Mouse (Mus musculus) kidney, adult 8-10 months (tissue): ENCODE measurements around the gene AA986860.

Source experiments
- DNase-seq, 2 experiments: peaks; one replicate each; pipeline ENCODE4 v3.0.0; 2022

Gene AA986860

DNA sequence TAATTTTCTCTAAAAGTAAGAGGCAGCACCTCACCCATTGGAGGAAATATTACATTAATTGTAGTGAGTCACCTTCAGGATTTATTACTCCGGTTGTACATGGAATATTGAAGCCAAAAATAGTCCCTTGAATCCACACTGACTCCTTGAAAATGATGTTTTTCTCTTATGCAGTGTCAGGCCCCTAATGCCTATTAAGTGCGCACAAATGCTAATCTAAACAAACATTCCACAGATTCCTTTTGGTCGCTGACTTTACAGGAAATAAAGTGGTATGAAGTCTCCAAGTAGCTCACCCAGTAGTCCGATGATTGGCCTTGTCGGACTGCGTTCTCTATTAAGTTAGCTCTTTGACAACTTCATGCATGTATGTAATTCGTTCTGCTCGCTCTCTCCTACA lies 3.1 kb downstream of the AA986860 start:
- peak in 1 of 2 experiments; percentile 35 for DNase-seq

DNA sequence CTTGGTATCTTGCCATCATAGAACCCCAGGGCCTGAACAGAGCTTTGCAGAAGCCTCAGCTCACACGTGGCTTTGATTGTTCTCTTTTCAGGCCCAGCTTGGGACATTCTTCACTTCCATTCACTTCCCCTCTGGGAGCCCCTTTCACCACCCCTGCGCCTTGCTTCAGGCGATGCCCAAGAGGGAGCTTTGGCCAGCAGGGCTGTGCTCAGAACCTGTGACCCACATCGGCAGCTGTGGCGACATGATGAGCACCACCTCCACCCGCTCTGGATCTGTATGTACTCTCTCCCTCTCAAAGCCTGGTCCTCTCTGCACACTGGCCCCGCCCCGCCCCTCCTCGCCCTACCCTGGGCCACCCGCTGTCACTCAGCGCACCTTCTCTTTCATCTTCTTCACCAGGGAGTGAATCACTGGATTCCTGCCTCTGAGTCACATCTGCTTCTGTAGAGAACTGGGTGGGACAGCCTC lies 5.7 kb downstream of the AA986860 start:
- DNase-seq = no peak

DNA sequence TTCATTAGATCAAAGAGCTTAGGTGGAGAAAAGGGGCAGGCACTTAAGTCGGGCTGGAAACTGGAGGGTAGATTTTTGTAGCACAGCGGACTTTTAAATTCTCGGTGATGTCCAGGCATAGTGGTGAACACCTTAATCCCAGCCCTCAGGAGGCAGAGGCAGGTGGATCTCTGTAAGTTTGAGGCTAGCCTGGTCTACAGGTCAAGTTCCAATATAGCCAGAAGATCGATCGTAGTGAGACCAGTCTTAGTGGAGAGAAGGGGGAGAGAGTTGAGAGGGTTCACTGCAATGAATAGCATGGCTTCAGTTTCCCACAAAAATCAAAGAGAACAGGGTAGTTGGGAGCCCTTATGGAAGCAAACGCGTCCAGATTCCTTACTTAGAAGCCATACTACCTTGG lies 6.1 kb downstream of the AA986860 start:
- no peak for DNase-seq

DNA sequence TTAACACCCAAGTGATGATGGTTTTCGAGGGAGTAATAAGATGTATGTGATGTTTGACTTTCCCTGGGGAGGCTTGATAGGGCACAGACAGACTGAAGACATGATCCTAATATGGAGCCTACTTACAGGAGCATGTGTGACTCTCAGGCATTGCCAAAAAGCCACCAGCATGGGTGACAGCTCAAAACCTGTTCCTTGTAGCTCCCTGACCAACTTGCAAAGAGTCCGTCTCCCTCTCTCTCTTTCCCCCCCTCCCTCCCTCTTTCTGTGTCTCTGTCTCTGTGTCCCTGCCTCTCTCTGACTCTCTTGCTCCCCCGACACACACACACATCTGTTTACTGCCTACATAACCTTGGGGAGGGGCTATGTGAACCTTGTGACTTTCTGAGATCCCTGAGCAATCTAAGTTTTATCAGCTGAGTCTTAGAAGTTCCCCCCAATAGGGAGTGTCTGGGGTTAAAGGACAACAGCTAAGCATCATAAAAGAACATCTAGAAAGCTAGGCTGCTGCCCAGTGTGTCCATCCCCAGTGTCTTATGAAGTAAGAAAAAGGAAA lies 6.9 kb downstream of the AA986860 start:
- no peak for DNase-seq

DNA sequence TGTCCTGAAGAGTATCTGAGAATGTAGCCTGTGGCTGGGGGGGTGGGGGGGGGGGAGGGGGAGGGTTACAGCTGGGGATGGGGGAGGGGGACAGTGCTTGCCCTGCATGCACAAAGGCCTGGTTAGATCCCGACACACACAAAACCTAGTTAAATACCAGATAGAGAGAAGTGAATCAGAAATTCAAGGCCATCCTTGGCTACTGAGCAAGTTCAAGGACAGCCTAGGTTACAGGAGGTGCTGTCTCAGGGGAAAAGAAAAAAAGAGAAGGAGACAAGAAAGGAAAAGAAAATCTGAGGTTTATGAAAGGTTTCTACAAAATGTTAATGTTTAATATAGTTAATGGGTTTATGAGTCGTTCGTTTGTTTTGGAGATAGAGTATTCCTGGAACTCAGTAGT lies 7.9 kb downstream of the AA986860 start:
- no peak for DNase-seq

DNA sequence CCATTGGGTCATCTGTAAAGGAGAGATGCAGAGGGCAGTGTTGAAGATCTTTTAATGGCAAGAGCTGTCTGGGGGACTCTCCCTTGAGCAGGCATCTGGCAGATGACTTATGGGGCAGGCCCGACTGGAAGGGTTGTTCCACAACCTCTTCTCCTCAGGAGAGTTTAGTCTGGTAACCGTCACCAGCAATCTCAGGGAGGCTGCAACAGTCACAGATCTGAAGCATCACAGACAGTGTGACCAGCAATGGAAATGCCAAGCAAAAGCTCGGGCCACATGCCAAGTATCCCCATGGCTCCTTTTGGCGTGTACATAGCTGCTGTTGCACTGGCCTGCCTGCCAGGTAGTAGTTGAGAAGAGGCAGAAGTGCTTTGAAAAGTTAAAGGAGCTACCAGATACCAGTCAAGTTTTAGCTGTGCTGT lies 8.5 kb downstream of the AA986860 start:
- DNase-seq = no peak

DNA sequence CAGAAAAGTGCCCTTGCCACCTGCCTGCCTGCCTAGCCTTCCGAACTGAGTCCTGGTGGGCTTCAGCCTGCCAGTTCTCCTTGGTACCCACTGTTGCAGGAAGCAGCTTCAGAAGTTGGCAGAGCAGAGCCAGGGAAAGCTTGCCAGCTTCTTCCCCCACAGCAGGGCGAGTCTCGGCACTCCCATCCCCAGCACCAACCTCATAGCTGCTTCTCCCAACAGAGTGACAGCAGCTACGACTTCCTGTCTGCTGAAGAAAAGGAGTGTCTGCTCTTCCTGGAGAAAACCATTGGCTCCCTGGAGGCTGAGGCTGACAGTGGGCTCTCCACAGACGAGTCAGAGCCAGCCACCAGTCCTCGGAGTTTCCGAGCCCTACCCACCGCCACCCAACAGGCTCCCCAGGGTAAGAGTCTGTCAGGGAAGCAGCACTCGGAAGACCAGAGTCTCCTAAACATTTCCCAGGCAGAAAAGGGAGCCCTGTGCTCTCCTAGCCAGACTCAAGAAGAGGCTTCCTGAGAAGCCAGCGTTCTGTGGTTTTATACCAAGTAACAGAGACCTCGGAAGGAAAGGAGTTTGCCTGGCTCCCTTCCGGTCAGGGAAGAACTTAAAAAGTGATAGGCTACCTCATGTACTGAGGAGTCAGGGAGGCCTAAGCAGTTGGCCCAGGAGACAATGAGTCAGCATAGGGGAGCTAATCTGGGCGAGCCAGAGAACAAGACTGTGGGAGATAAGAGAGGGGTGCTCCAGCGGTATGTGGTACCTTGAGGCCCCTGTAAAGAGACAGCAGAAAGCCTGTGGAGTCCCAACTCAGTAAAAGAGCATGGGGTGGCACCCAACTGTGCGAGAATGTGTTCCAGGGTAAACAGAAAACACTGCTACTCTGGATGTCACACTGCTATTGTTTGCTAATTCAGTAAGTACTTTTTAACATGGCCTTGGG lies 9.3 kb downstream of the AA986860 start:
- DNase-seq = no peak

DNA sequence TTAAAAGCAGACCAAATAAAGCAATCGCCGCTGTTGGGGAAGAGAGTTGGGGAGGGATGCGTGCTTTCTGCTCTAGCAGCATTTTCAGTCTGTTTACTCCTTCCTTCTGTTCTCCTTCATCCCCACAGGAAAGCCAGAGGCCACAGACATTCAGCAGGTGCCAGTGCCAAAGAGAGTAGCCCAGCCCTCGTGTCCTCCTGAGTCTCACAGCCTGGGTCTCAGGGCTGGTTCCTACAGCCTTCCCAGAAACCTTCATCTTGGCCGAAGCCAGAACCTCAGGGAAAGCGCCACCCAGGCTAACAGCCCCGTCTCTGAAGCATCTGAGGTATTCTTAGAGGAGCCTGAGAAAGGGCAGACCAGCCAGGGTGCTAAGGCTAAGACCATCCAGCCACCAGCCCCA lies 10.4 kb downstream of the AA986860 start:
- no peak for DNase-seq

DNA sequence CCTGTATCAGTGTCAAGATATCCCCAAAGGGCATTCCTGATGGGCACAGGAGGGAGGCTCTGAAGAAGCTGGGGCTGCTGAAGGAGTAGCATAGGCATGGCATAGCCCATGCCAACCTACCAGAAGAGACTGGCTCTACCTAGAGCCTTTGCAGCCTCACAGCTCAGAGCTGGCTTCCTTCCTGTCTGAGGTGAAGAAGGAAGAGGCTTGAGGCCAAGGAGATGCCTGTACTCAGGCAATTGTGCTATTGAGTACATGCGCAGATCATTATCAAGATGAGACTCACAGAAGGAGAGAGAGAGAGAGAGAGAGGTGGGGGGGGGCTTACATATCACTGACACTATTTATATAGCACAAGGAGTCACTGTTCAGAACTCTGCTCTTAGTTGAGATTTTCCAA lies 12.0 kb downstream of the AA986860 start:
- DNase-seq = no peak

DNA sequence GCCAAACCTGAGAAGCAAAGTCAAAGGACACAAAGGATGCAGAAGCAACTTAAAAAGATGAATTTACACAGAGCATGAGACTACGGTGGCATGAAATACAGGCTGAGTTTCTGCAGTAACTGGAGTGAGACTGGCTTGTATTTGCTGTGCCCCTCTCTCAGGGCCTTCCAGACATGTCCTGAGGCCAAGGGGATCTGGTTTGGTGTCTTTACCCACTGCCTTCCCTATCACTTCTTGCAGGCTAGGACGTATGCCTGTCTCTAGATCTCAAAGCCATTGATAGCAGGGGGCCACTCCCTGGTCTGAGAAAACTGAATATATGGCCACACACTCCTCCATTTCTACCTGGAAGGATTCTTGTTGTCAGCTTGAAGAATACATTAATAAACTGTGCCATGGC lies 12.4 kb downstream of the AA986860 start:
- DNase-seq = no peak

DNA sequence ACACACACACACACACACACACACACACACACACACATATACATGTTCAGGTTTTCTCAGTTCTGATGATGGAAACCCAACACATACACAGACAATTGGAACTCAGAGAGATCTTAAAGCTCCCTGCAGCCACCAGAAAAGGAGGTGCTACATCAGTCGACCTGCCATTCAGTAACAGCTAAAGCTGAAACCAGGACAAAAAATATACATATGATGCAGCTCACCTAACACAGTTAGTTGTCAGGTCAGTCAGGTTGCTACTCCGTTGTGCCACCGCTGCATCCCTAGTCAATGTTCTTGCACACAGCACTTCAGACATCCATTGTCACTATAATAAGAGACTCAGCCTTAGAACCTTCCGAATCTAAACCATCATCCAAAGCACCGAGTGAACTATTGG lies 13.2 kb downstream of the AA986860 start:
- DNase-seq = no peak

DNA sequence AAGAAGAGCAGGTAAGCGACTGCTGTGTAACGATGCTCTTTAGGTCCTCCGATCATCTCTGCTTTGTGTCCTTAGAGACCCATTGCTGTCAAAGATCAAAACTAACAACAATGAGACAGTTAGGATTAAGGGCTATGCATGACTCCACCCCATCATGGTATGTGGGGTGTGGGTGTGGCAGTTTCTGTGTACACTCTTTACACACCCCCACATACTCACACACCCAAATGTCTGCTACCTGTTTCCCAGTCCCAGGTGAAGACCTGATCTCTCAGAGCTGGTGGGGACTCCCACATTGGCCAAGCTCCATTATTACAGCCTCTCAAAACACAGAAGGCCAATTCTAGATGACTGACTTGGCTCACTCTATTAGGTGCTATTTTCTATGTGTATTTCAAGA lies 13.8 kb downstream of the AA986860 start:
- DNase-seq = no peak

DNA sequence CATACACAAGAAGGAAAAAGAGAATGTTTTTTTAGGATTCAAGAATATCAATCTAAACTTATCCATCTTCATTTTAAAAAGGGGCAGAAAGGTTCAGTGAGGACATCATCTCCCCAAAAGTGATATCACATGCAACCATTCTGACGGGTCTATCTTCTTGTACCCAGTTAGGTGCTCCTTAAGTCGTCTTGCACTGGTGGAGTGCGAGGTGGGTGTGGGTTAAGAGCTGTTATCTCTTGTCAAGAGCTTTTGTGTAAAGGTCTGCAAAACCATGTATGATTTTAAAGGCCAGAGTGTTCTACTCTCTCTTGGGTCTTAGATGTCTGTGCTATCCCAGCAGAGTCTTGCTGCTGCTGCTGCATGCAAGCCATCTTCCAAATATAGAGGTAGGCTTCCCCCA lies 15.0 kb downstream of the AA986860 start:
- DNase-seq = no peak

DNA sequence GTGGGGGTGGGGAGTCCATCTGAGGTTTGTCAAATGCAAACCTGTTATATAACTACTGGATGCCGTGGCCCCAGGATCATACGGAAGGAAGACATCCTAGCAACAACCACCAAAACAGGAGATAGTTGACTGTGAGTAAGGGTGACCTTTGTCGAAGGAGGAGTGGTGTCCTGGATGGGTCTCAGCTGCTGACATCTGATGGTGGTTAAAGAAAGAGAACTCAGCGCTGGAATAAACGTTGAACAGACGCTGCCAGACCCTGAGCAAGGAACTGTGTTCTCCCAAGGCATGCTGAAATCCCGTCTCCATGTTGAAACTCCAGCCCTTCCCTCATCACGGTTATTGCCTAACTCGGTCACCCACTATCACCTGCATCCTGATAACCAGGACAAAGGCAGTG lies 27.9 kb downstream of the AA986860 start:
- DNase-seq = no peak

DNA sequence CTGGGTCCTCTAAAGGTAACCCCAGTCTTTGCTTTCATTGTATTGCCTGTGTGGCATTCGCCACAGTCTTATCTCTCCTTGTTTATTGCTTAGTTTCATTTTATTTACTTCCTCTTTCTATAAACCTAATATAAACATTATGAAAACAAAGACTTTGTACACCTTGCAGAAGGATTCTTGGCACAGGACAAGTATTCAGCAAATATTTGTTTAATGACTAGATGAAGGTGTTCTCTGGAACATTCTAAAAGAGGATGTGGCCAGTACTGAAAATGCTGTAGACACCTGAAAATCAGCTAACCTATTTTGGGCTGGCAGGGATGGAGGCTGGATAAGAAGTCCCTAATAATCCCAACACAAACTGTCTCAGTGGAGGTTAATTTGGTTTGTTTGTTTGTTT lies 29.8 kb downstream of the AA986860 start:
- DNase-seq = no peak

DNA sequence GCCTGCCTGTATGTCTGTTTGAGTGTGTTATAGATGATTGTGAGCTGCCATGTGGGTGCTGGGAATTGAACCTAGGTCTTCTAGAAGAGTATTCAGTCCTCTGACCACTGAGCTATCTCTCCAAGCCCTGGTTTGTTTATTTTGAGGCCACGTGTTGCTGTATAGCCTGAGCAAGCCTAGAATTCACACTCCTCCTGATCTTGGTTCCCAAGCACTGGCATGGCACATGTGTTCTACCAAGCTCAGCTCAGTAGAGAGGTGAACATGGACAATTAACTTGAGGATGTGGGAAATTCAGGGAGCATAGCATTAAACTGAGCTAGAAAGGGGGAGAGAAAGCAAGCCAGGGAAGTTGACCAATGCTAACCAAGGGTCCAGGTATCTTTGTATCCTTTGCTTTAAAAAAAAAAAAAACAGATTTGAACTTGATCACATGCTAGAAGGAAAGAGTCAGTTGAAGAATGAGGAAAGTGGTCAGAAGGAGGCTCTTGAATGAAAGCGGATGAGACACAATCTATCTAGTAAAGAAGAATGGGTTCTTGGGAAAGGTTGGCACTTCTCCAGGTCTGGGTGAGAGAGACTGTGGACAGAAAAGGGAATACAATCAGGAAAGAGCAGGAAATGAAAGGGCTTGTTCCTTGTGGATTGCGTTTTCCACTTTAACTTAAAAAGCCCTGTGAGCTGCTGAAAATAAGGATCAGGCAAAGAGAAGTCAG lies 30.4 kb downstream of the AA986860 start:
- DNase-seq = no peak

DNA sequence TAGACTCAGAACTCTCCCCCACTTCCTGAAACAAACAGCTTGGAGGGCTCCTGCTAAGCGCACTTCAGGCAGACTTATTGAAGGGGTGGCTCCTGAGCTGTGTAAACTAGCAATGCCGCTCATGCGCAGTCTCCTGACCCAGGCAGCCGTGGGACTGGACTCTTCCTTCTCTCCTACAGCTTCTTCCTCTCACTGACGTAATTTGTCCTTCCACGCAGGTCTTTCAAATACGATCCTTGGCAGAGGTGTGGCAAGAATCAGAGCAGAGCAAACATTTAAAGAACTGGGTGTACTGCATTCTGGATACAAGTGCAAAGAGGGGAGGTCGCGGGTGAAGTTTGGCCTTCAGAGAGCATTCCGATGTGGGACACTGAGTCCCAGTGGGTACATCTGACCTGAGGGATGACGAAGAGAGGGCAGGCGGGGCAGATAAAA lies 32.3 kb downstream of the AA986860 start:
- DNase-seq = no peak

DNA sequence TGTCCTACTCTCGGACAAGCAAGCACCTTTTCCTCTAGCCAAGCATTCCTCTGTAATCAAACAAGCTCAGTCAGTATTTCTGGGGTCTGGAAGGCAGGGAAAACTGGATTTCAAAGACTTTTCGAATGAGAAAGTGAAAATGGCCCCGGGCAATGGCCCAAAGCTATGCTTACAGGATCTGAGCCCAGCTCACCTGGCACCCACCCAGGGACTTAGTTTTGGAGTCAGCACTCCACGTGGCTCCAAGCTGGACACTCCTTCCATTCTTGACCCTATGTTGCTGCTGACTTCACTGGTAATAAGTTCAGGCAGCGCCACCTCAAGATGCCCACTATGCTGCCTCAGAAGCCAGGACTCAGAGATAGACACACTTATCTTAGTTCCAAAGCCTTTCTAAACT lies 35.3 kb downstream of the AA986860 start:
- DNase-seq = no peak

DNA sequence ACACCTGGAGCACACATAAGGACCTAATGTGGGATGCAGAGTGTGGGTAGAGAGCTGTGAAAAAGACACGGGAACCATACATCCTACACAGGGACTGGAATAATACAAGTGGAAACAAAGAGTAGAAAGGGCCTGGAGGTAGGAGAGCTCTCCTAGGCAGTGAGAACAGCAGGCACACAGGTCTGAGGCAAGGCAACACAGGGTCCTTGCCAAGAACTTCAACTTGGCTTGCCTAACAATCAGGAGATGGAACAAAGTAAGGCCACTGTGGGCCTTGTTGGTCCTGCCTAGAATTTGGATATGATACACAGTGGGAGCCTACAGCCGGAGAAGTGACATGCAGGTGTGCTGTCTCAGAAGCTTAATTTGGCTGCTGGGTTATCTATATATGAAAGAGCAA lies 38.1 kb downstream of the AA986860 start:
- DNase-seq = no peak

DNA sequence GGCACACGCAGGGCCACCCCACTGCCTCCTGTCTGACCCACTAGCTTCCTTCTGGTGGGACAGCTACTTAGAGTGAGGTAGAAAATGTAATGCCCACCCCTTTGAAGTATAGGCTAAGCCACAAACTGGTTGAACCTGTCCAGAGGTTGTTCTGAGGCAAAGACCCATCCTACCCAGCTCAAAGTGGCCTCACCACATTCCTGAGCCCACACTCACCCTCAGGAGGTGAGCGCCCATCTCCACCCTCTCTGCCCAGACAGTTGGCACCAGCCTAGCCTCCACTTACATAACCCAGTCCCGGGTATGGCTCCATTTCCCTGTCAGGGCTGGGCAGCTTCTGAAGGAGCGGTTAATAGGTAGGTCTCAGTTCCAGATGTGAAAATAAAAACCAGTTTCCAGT lies 38.7 kb downstream of the AA986860 start:
- peak in 1 of 2 experiments; percentile 20 for DNase-seq

DNA sequence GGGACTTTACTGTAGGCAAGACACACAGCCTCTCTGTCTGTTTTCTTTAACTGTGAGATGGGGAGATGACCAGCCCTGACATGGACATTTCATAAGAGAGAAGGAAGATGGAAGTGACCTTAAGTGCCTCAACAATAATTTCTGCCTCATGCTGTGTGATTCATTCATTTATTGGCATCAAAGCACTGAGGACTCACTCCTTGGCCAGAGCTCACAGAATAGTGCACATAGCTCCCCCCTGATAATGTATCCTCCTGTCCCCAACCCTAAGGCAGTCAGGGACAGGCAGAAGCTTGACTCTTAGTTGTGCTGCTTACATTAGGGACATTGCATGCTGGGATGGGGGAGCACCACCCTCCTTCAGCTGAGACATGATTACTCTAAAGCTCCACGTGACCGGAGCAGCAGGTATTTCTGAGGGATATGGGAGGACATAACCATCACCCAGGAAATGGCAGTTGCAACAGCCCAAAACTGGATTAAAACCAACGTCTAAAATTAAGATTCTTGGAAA lies 39.3 kb downstream of the AA986860 start:
- DNase-seq = no peak

DNA sequence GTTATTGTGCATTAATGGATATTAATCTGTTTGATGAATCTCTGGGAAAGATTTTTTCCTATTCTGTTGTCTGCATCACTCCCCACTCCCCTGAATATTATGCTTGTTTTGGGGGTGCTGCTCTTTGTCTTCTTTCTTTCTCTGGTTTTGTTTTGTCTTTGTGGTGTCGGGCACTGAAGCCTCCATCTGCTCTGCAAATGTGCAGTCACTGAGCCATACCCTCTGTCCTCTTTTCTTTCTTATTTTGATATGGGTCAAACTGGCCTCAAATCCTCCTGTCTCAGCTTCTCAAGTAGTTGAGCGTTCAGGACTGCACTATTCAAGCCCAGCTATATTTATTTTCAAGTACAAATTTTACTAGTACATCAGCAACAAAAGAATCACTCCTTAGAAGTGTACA lies 43.5 kb downstream of the AA986860 start:
- no peak for DNase-seq

DNA sequence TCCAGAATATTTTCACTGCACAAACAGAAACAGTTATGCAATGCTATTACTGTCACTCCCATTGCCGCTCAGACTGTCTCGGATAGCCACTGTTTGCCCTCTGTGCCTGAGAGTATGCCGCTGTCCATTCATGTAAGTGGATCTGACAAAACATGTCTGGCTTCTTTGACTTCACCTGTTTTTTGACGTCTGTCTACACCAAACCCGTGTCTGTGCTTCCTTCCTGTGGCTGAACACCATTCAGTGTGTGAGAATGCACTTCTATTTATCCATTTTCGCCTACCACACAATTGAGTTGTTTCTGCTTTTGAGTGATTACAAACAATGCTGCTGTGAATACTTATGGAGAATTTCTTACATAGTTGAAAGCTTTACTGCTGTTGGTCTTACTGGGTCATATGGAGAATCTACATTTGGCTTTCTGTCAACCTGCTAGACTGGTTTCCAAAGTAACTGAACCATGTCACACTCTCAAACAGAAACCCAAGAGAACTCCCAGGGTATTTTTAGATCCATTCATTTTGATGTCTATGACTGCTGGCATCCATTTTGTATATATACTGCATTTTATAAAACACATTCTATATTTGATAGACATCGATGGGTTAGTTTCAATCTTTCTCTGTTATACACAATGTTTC lies 44.0 kb downstream of the AA986860 start:
- DNase-seq = no peak
